Mouse (Mus musculus) left cerebral cortex, adult 18-20 months (tissue): ENCODE data around the gene Ptpn3. TPM values are rescaled to one million over a fixed set of nuclear protein-coding genes. Genes with fewer than 3 reads are reported as not detected.

Experiments used
- DNase-seq, 2 experiments: peaks; one replicate each; pipeline ENCODE4 v3.0.0; 2021 to 2022; ENCODE audit warnings: low spot score in 2 of 2, mixed read lengths in 1 of 2
- total RNA-seq, 2 experiments: library from RNA; stranded (reverse); gene quantifications; 2 replicates each; pipeline ENCODE4 v1.2.3; 2021

Gene Ptpn3
- total RNA-seq, 2 experiments from 2014 or later, result 64.4 to 73.1 TPM

GRCm38 (mm10) chr4:57266389-57266788 is 35.2 kb downstream of the Ptpn3 start:
- DNase-seq, result no peak

GRCm38 (mm10) chr4:57263695-57264094 is 37.9 kb downstream of the Ptpn3 start:
- no peak for DNase-seq

DNA sequence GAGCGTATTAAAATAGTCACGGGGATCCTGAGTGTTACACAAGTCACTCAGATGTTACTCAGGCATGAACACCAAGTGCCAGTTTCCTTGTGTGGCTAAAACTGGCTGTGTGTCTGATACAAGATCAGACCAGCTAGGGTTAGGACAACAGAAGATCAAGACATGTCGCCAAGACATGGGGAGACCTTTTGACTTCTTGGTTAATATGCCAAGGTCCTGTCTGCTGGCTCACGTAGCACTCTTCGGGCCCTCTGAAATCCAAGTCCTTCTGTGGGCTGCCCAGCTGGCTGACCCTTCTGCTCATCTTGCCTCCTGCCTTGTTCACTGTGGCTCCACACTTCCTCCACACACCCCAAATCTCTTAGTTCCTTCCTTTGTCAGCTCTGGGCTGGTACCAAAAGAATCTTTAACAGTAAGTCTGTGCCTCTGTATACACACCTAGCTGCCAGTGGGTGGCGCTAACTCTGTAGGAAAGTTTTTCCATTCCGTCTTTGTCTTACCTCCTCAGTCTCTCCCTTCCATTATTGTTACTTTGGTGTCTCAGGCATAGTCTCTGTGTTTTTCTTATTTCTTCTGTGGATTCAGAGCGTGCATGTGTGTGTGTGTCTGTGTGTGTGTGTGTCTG is 38.5 kb downstream of the Ptpn3 start:
- peak in 1 of 2 experiments; percentile 39 for DNase-seq

DNA sequence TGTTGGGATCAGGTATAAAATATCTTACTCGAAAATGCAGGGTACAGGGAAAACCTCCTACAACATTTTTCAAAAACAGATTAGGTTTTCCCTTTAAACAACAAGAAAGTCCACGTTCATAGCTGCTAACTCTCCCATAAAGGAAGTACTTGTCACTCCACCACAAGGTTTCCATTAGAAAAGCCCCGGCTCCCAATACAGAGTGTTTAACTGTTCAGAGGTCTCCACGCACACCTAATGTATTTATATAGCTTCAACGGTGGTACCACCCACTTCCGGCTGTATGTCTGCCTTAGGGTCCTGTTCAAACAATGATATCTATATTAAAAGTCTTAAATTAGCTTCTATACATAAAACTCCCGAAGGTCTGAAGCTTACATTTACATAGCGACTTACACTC is 39.2 kb downstream of the Ptpn3 start:
- DNase-seq, result no peak

- DNase-seq, result no peak
Observed at GRCm38 (mm10) chr4:57261813-57262212, 39.8 kb downstream of the Ptpn3 start.

DNA sequence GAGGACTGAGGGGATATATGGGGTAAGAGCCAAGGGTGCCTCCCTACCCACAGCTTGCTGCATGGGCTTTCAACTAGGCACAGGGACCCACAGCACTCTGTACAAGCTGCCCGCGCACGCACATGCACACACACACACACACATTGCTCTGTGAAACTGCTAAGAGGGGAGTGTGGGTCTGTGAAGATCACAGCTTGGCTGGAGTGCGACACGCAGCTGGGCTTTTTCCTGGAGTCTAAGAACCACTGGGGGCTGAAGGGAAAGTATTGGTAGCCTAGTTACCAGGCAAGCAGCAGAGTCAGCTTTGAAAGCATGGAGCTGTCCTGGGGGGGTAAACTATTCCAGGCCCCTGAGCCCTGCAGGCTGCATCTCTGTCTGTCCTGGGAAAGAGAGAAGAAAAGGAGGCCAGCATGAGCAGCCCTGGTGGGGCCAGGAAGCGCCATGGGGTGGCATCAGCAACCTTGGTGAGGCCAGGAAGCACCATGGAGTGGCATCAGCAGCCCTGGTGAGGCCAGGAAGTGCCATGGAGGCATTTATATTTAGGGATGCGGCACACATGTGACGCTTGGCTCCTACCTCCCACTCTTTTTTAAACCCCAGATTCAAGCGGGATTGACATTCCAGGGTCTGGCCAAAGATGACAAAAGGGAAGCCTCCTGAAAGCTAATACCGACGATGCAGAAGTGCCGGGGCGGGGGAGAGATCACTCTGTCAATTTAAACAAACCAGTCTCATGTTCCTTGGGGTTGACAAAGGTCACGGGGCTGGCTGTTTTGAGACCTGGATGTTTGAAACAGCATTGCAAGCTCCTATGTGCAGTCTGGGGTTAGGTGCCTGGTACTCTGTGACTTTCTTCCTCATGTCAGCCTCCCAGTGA is 43.2 kb downstream of the Ptpn3 start:
- DNase-seq, result no peak

DNA sequence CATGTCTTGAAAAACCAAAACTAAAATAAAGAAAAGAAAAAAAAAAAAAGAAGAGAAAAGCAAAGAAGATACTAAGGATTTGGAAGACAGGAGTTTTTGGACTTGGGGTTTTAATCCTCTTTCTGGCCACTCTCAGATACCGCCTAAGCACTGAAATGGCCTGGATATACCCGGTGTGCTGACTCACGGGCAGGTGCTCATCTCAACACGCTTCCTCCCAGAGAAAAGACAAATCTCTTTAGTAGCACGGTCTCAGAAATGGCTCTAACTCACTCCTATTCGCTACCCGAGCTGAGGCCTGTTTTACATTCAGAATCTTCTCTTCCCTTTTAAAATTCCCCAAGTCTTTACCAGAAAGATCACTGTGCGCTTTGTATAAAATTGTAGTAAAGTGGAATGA is 44.2 kb downstream of the Ptpn3 start:
- DNase-seq, result no peak

DNA sequence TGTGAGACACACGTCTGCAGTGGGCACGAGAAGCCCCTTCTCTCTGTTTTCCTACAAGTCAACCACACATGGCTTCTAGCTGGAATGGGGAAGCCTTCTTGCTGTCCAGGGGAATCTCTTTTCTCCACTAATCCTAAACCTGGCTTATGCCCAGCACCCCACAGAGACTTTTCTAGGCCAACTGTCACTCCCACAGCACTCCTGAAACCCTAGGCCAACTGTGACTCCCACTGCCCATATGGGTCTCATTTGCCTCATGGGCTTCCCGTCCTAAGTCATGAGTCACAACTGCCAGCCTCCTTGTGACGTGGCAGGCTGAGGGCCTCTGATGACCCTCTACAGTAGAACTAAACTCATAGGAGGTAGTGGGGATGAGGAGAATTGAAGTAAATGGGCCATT is 44.9 kb downstream of the Ptpn3 start:
- no peak for DNase-seq

GRCm38 (mm10) chr4:57254412-57254811 is 47.2 kb downstream of the Ptpn3 start:
- DNase-seq, result no peak

DNA sequence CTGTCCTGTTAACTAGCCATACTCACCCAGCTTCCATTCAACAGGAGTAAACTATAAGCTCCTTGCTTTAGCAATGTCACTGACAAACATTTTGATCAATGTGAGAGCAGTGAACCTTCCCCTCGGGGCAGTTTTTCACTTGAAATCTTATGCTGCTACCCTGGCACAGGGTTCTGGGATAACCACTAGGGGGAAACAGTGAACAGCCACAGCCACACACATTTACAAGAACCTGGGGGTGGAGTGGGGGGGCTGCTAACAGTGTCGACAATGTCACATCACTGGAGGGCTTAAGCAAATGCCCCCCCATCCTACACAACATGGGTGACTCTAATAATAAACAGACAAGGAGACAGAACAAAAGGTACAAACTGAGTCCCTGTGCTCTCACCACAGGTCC is 51.0 kb downstream of the Ptpn3 start:
- no peak for DNase-seq

DNA sequence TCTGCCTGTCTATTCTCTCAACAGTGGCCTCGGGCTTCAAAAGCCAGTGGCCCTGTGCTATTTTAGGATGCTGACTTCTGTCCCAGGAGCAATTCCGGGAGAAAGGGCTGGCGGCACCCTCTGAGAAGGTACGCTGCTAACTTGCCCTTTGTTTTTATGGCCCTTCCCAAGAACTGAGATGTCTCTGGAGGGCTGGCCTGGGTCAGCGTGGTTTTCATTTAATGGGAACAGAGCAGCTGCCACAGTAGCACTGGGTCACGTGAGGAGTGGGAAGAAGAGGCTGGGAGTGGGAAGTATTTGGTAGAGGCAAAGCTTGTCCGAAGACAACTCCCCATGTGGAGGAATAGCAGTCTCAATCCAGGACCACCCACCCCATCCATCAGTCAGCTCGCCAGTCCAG is 52.5 kb downstream of the Ptpn3 start:
- no peak for DNase-seq

- DNase-seq, result peak; percentile 33 to 39
Observed at GRCm38 (mm10) chr4:57244874-57245273, 56.8 kb downstream of the Ptpn3 start.

DNA sequence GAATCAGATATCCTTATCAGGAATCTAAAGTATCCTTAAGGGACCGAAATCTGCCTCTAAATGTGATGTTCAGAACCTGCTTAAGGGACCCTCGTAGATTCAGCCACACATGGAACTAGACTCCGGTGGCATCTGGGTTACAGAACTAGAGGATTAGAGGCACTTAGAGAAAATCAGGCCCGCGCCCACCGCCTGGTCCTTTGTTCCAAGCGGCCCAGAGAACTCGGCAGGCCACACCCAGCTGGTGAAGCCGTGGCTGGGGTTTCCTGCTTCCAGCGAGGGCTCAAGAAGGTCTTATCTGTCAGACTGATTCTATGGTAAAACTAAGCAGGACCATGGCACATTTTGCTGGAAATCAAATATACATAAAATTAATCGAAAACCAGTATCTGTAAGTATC is 58.3 kb downstream of the Ptpn3 start:
- no peak for DNase-seq

- DNase-seq, result peak; percentile 35 to 42
Observed at GRCm38 (mm10) chr4:57240934-57241333, 60.7 kb downstream of the Ptpn3 start.

- no peak for DNase-seq
Observed at GRCm38 (mm10) chr4:57240100-57240499, 61.5 kb downstream of the Ptpn3 start.

DNA sequence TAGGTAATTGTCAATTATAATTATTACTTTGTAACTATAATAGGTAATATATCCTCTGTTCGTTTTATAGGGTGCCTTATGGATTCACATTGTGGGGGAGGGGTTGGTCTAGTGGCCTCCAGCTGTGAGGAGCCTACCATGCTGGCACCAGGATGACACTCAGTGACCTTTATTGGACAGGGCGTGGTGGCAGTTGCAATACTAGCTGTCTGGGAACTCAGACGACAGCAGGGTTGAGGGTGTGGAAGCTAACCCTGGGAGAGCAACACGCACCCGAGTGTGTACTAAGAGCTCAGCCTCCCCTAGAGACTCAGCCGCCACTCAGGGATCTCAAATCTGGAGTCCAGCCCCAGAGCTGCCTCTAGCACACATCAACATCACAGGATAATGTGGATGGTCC is 62.5 kb downstream of the Ptpn3 start:
- no peak for DNase-seq

DNA sequence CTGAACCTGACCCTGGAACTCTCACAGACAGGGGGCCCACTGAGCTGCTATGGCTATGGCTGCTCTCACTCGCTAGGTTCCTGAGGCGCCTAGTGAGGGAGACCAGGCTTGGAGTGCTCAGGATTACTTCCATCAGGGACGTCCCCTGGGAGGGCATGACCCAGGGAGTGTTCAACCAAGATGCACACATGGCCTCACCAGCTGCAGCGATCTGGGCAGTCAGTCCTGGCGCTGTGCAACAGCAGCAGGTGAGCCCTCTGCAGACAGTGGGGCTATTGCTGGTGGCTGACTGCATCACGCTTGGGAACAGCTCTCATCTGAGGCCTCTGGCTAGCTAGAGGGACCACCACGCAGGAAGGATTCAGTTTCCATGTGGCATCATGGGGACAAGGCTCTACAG is 63.5 kb downstream of the Ptpn3 start:
- DNase-seq, result no peak

- no peak for DNase-seq
Observed at GRCm38 (mm10) chr4:57236513-57236912, 65.1 kb downstream of the Ptpn3 start.

- DNase-seq, result no peak
Observed at GRCm38 (mm10) chr4:57235741-57236140, 65.9 kb downstream of the Ptpn3 start.

- no peak for DNase-seq
Observed at GRCm38 (mm10) chr4:57234348-57234747, 67.3 kb downstream of the Ptpn3 start.

DNA sequence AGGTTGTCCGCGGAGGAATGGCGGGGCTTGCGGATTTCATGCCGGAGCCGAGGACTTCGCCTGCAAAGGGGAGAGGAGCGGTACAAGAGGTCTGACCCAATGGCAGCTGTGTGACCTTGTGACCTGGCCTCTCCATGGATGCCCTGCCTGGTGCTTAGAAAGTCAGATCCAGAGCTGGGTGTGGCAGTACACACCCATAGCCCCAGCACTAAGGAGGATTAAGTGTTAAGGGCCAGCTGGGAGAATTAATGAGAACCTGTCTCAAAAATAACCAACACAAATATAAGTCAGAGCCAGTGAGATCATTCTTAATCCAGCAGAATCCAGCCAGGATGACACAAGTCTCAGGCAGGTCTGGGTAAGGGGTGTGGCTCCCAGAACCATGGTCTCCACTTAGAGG is 69.2 kb downstream of the Ptpn3 start:
- no peak for DNase-seq

- no peak for DNase-seq
Observed at GRCm38 (mm10) chr4:57231323-57231722, 70.3 kb downstream of the Ptpn3 start.

GRCm38 (mm10) chr4:57230341-57230740 is 71.3 kb downstream of the Ptpn3 start:
- peak; percentile 15 to 26 for DNase-seq
